Mouse (Mus musculus) liver, postnatal 0 days (tissue): ENCODE measurements around the gene Nps.

Experiments used
- CTCF ChIP-seq: sonication (generic); IDR thresholded peaks from 2 replicates; pipeline ENCODE4 v1.5.1; 2016; ENCODE audit warnings: antibody characterized with exemption, low read depth
- EP300 ChIP-seq: IDR thresholded peaks from 2 replicates; pipeline ENCODE4 v1.6.1; 2016; ENCODE audit warnings: antibody characterized with exemption, low read depth, mild to moderate bottlenecking

DNA sequence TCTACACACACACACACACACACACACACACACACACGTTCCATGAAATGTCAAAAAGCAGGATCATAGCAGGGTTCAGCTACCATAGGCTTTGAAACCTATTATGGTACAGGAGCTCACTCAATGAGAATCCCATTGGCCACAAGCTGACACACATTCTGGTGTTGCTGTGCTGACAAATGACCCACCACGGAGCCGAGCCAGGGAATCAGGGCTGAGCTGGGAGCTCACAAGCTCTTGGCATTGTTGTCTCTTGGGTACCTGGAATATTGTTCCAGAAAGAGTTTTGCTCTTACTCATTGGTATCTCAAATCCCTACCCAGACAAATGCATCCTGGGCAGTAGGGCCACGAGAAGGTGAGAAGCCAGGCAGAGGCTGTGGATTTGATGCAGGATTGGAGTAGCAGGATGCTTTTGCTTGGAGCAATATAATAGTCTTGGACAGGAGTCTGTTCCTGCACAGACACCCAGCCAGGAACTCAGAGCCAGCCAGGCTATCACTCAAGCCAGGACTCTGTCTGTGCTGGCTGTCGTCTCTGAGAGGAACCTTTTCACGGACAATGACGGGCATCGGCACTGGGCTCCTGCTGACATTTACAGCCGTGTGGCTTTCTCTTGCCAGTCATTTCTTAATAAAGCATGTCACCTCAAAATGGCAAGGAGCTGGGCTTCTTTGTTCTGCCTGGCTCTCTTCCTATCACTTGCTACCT, 14.2 kb upstream of the Nps start:
- TF ChIP-seq CTCF, result no peak
- TF ChIP-seq EP300, result no peak
